Mouse (Mus musculus): ENCODE measurements around the gene Tnnt3.
A peak's percentile ranks its signal among the peaks of the same experiment; 100 is the strongest.

Tnnt3 gene

GRCm38 (mm10) chr7:142506501-142506900, 7.9 kb downstream of the Tnnt3 start:
- no peak for DNase-seq (ENCODE audit: low spot score in 2 of 2)

DNA sequence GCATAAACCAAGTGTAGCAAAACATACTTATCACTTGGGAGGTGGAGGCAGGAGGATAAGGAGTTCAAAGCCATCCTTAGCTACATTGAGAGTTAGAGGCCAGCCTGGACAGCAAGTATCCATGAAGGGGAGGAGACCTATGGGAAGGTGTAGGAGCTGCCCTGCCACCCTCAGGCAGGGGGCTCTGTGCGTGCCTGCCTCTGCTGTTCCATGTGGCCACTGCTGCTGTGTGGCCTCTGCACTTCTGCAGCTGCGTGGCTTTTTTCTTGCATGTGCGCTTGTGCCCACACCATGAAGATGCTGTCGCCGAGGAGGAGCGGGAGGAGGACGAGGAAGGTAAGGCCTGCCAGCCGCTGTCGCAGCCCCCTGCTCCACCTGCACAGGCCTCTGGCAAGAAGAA, 8.8 kb downstream of the Tnnt3 start:
- DNase-seq (ENCODE audit: low spot score in 2 of 2), result no peak

GRCm38 (mm10) chr7:142509518-142509917, 10.9 kb downstream of the Tnnt3 start:
- no peak for DNase-seq (ENCODE audit: low spot score in 2 of 2)

- DNase-seq (ENCODE audit: low spot score in 2 of 2), result no peak
Measured at GRCm38 (mm10) chr7:142510021-142510777, 11.6 kb downstream of the Tnnt3 start.

DNA sequence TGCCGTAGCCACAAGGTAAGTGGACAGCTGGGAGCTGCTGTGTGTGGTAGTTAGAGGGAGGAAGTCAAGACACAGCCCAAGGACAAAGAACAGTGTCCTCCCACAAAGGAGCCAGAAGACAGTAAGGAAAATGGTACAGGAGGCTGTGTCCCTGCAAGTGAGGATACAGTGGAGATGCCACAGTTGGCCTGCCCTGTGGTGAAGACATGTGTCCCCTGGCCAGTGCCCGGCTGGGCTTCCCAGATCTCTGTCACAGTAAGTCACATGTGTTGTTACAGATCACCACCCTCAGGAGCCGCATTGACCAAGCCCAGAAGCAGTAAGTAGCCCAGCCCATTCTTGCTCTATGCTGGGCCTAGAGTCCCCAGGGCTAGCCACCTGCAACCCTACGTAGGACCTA, 15.4 kb downstream of the Tnnt3 start:
- no peak for DNase-seq (ENCODE audit: low spot score in 2 of 2)

- no peak for DNase-seq (ENCODE audit: low spot score in 2 of 2)
Measured at GRCm38 (mm10) chr7:142516221-142516978, 17.8 kb downstream of the Tnnt3 start.

DNA sequence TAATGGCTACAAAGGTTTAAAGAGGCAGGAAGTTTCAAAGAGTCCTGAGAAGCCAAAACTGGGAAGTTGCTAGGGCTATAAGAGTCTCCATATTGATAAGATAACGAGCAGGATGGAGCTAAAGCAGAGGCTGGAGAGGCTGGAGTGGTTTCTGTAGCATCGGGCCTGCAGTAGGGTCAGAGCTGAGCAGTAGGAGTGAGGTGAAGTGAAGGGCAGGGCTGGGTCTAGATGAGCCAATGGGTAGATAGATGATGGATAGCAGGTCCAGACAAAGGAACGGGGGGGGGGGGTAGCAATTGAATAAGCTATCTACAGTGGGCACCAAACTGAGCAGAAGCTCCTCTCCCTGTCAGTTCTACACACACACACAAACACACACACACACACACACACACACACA, 18.9 kb downstream of the Tnnt3 start:
- DNase-seq (ENCODE audit: low spot score in 2 of 2), result no peak

- no peak for DNase-seq (ENCODE audit: low spot score in 2 of 2)
Measured at GRCm38 (mm10) chr7:142520331-142520730, 21.7 kb downstream of the Tnnt3 start.

- DNase-seq (ENCODE audit: low spot score in 2 of 2), result peak in 1 of 2 experiments; percentile 55
Measured at GRCm38 (mm10) chr7:142522352-142522751, 23.7 kb downstream of the Tnnt3 start.

DNA sequence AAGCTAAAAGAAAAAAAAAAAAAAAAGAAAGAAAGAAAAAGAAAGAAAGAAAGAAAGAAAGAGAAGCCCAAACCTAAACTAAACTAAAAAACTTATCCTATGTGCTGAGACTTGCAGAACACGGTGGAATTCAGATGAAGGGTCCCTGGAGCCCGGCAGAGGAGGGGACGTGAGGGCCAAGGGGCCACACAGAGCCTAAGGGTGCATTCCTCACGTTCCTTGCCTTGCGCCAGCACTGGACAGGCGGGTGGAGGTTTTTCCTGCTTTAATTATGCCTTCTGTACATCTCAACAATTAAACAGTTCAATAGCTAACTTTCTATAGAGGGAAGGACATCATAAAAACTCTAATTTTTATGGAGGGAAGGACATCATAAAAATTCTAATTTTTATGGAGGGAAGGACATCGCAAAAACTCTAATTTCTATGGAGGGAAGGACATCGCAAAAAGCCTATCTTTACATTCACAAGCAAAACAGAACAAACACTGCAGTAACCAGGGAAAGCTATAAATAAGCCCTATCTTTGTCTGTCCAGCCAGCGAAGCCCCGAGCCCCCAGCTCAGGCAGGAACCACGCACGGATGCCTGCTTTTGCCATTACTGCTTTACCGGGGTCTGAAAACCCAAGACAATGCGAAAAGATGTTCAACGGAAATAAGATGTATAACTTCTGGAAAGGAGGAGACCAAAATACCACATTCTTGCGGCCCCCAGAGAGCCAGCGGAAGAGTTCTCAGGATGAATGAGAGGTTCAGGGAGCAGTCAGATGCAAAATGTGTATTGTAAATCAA, 24.8 kb downstream of the Tnnt3 start:
- no peak for DNase-seq (ENCODE audit: low spot score in 2 of 2)

- DNase-seq (ENCODE audit: low spot score in 2 of 2), result no peak
Measured at GRCm38 (mm10) chr7:142525342-142526178, 26.9 kb downstream of the Tnnt3 start.

GRCm38 (mm10) chr7:142529350-142529749, 30.7 kb downstream of the Tnnt3 start:
- DNase-seq (ENCODE audit: low spot score in 2 of 2), result no peak

DNA sequence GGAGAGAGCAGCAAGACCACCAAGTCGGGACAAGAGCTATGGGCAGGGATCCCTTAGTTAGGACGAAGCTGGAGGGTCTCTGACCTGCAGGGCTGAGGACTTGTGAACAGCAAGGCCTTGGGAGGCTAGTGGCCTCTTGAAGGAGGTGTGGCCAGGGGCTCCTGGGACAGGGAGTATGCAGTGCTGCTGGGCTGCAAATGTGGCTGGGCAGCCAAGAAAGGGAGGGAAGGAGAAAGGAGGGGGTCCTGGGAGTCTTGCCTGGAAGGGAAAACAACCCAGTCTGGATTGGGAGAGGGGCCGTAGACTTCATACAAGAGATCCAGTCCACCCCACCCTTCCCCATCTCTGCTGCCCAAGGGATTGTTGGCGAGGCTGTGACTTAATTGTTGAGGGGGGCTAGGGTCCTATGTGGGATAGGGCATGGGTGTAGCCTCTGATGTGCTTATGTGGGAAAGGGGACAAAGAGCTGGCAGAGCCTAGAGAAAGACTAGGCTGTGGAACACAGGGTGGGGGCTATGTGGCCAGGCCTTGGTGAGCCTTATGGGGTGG, 33.4 kb downstream of the Tnnt3 start:
- peak in 1 of 2 experiments; percentile 54 for DNase-seq (ENCODE audit: low spot score in 2 of 2)

DNA sequence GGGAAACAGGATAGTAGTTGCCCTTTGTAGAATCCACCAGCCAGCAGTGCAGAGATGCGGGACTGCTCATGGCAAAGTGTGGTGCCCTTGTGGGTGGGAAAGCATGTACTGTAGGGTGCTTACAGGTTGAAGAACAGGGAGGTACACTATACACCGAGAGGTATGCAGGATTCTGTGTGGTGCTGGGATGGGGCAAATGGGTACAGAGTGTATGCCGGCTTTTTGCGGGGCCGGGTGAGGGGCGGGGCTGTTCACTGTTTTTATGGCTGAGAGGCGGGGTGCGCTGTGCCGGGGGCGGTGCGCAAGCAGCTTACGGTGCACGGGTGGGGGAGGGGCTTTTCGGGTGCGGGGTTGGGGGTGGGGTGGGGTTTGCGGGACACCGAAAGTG, 34.0 kb downstream of the Tnnt3 start, which contains the start of gene Mrpl23:
Mrpl23 (plus strand) TSS at position 16 of the 388 bp plus-strand sequence.
- DNase-seq (ENCODE audit: low spot score in 2 of 2), result no peak

DNA sequence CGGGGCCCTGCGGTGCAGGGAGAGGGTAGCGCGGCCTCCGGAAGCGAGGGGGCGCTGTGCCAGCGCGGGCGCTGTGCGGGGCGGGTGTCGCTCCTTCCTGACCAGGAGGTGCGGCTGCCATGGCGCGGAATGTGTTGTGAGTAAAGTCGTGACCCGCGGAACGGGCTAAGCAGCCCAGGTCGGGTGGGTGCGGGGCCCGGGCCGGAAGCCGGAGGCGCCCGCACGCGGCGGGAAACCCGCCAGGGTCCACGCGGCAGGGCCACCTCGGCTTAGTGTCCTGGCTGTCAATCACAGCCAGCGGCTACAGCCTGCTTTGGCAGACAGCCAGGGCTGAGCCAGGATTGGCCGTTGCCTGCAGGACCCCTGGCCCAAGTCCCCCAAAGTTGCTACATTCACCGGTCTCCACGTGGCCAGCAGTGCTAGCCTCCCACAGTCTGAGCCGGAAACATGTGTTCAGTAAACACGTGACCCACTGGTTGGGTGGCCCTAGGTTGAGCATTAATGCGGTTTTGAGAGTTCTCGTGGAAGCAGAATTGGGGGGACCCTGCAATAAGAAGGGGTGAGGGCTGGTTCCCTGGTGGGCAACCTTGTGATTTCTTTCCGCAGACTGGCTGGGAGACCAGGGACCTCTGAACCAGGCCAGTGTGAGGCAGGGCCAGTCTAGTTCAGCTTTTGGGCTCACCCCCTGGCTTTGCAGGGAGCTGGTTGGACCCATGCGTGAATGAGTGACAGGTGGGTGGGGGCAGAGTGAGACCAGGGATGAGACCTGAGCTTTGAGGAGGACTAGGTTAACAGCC, 34.6 kb downstream of the Tnnt3 start:
- DNase-seq (ENCODE audit: low spot score in 2 of 2), result peak; percentile 84 to 86

GRCm38 (mm10) chr7:142535116-142535515, 36.5 kb downstream of the Tnnt3 start:
- DNase-seq (ENCODE audit: low spot score in 2 of 2), result no peak

- no peak for DNase-seq (ENCODE audit: low spot score in 2 of 2)
Measured at GRCm38 (mm10) chr7:142535832-142536231, 37.2 kb downstream of the Tnnt3 start.

DNA sequence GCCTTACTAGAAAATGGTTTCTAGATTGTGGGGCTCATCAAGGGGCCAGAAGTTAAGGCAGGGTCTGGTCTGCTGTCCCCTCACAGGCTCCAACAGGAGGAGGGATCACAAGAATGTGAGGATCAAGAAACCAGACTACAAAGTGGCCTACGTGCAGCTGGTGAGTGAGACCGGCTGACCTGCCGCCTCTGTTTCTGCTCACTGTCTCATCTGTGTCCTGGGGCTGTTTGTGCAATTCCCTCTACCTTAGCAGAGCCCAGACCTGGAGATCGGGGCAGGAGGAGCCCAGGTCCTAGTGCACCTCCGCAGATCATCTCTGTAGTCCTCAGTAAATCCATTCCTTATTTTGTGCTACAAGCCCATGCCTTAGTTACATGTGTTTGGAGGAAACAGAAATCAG, 38.5 kb downstream of the Tnnt3 start:
- DNase-seq (ENCODE audit: low spot score in 2 of 2), result no peak

GRCm38 (mm10) chr7:142537879-142538278, 39.2 kb downstream of the Tnnt3 start:
- DNase-seq (ENCODE audit: low spot score in 2 of 2), result peak; percentile 56 to 74

- DNase-seq (ENCODE audit: low spot score in 2 of 2), result no peak
Measured at GRCm38 (mm10) chr7:142538291-142538690, 39.7 kb downstream of the Tnnt3 start.

All from urinary bladder, postnatal 4 days (tissue).